ENCODE assay signal across 24 mouse cellular contexts in the genomic region with DNA sequence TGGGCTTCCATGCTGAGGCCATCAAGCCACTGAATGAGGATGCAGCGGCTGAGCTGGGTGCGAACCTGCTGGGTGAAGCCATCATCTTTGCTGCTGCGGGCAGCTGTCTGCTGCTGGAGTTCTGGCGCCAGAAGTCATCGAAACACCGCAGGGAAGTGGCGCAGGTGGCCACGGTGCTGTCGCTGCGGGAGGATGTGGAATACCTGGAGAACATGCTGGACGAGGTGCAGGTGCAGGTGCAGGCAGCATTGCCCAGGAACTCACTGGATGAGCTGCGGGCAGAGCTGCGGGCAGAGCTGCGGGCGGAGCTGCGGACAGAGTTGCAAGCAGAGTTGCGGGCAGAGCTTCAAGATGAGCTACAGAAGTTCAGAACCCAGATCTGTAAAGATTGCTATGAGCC. TPM values are rescaled to one million over a fixed set of nuclear protein-coding genes. Genes with fewer than 3 reads are reported as not detected.
"Had no signal": no experiment of that assay in that cellular context is flagged by ENCODE, and none has a peak within 500 bp of the region (broad histone marks: within the 10 kb centered on the region; RNA-seq: fewer than 3 reads in every experiment).

No protein-coding gene starts in this region.

- H3K9ac ChIP-seq: limb, embryonic 12.5 days; limb, embryonic 15.5 days; midbrain, embryonic 13.5 days; neural tube, embryonic 13.5 days; stomach, embryonic 15.5 days had no signal

- ATAC-seq: intestine, embryonic 16.5 days; midbrain, embryonic 13.5 days had no signal

- H3K9me3 ChIP-seq: limb, embryonic 12.5 days; limb, embryonic 15.5 days; midbrain, embryonic 13.5 days; neural tube, embryonic 13.5 days; stomach, embryonic 15.5 days had no signal

- H3K4me1 ChIP-seq: limb, embryonic 12.5 days; midbrain, embryonic 13.5 days had no signal

- H3K4me3 ChIP-seq: limb, embryonic 12.5 days; limb, embryonic 15.5 days; midbrain, embryonic 13.5 days; neural tube, embryonic 13.5 days; stomach, embryonic 15.5 days had no signal

- H3K4me2 ChIP-seq: limb, embryonic 12.5 days; limb, embryonic 15.5 days; liver, embryonic 11.5 days; midbrain, embryonic 13.5 days; neural tube, embryonic 13.5 days; stomach, embryonic 15.5 days had no signal

- DNase-seq: kidney, adult 18-20 months; kidney, adult 9 months; kidney, postnatal 14 days; kidney, postnatal 4 days; left cerebral cortex, postnatal 4 days; lung, adult 2 months; lung, postnatal 14 days; lung, postnatal 4 days; thymus, adult 2 months; thymus, postnatal 14 days; thymus, postnatal 4 days had no signal

- H3K27ac ChIP-seq: limb, embryonic 12.5 days; limb, embryonic 15.5 days; midbrain, embryonic 13.5 days; neural tube, embryonic 13.5 days; stomach, embryonic 15.5 days had no signal

- H3K27me3 ChIP-seq: limb, embryonic 12.5 days; limb, embryonic 15.5 days; midbrain, embryonic 13.5 days; neural tube, embryonic 13.5 days; stomach, embryonic 15.5 days had no signal

RNA-seq across cellular contexts. Expression of gene Ppm1n, which starts 24.5 kb away (rescaled TPM):
- total RNA-seq: layer of hippocampus, adult 18-20 months; megakaryocyte progenitor cell, adult 5-6 weeks; megakaryocyte-erythroid progenitor cell, adult 5-6 weeks; neutrophil, adult 5-6 weeks had no signal
- polyA plus RNA-seq: kidney, embryonic 16.5 days; limb, embryonic 12.5 days; liver, embryonic 11.5 days; lung, embryonic 16.5 days had no signal

RNA-seq across cellular contexts. Expression of gene Rtn2, which starts 27.0 kb away (rescaled TPM):
- total RNA-seq: megakaryocyte progenitor cell, adult 5-6 weeks; megakaryocyte-erythroid progenitor cell, adult 5-6 weeks; neutrophil, adult 5-6 weeks had no signal

RNA-seq across cellular contexts. Expression of gene Gpr4, which starts 43.1 kb away (rescaled TPM):
- total RNA-seq: megakaryocyte-erythroid progenitor cell, adult 5-6 weeks; neutrophil, adult 5-6 weeks had no signal
